Mouse (Mus musculus) intestine, postnatal 0 days (tissue): ENCODE results near the gene Lat2. TPM values are rescaled to one million over a fixed set of nuclear protein-coding genes. Genes with fewer than 3 reads are reported as not detected.
A peak's percentile ranks its signal among the peaks of the same experiment; 100 is the strongest.

Source experiments
- ATAC-seq: fragments of 200-750 bp; cut with Nextera tagmentation; 2 replicates; pipeline ENCODE4 v1.8.0; 2017; ENCODE audit warnings: mild to moderate bottlenecking, moderate TSS enrichment, moderate library complexity
- H3K27ac ChIP-seq: fragments of 300-500 bp; sonication (generic); 2 replicates; pipeline ENCODE4 v1.5.1; 2014; ENCODE audit warnings: mild to moderate bottlenecking, low read depth, low read length, moderate library complexity
- H3K27me3 ChIP-seq: fragments of 300-500 bp; sonication (generic); replicated peaks from 2 replicates; pipeline ENCODE4 v1.6.1; 2014; ENCODE audit warnings: low read length, mixed read lengths; ENCODE audit not compliant: control insufficient read depth, insufficient read depth
- H3K36me3 ChIP-seq: fragments of 300-500 bp; sonication (generic); 2 replicates; pipeline ENCODE4 v1.6.1; 2014; ENCODE audit warnings: mild to moderate bottlenecking, moderate library complexity; ENCODE audit not compliant: control insufficient read depth, insufficient read depth
- H3K4me1 ChIP-seq: fragments of 300-500 bp; sonication (generic); replicated peaks from 2 replicates; pipeline ENCODE4 v1.6.1; 2014; ENCODE audit warnings: antibody characterized with exemption, low read length, mixed read lengths; ENCODE audit not compliant: control insufficient read depth, insufficient read depth
- H3K4me2 ChIP-seq: fragments of 300-500 bp; sonication (generic); replicated peaks from 2 replicates; pipeline ENCODE4 v1.6.1; 2014; ENCODE audit warnings: low read depth, mild to moderate bottlenecking, moderate library complexity
- H3K4me3 ChIP-seq: fragments of 300-500 bp; sonication (generic); 2 replicates; pipeline ENCODE4 v1.5.1; 2014; ENCODE audit warnings: low read depth, low read length
- H3K9ac ChIP-seq: fragments of 300-500 bp; sonication (generic); 2 replicates; pipeline ENCODE4 v1.6.1; 2014; ENCODE audit warnings: mild to moderate bottlenecking, low read depth, low read length
- H3K9me3 ChIP-seq: fragments of 300-500 bp; sonication (generic); 2 replicates; pipeline ENCODE4 v1.6.1; 2016; ENCODE audit warnings: mixed run types; ENCODE audit not compliant: control insufficient read depth
- CTCF ChIP-seq: sonication (generic); IDR thresholded peaks from 2 replicates; pipeline ENCODE4 v1.5.1; 2016; ENCODE audit warnings: low read depth, mild to moderate bottlenecking, control low read depth, antibody characterized with exemption, moderate library complexity
- WGBS: fragments of 180-500 bp; shearing (Covaris S2); extraction: QIAGEN DNeasy Blood & Tissue Kit; methylation state at CpG from one replicate; pipeline ENCODE4 v1.1.7; 2014; 5-methylcytosine and 5-hydroxymethylcytosine counted together
- polyA plus RNA-seq: library from polyadenylated mRNA; unstranded; fragments of >200 nt; fragmentation: Nextera tagmentation; extraction: Ambion mirVana; gene quantifications from 2 replicates; pipeline ENCODE4 v1.2.1, GENCODE M21; 2015

Lat2 gene
- polyA plus RNA-seq, 1 experiment from 2014 or later, result 1.4 TPM

DNA sequence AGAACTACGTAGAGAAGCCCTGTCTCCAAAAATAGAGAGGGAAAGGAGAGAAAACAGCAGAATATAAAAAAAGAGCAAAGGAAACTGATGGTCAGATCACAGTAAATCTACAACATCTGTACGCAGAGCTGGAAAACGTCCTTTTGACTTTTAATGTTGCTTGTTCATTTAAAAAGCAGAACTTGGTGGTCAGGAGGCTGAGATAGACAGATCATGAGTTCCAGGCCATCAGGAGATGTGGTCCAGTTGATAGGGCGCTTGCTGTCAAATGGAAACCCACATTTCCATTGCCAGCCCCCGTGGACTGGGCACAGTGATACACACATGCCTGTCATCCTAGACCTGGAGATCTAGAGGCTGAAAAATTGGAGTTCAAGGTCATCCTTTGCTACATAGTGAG is 30.0 kb downstream of the Lat2 start:
- Histone ChIP-seq H3K27me3 (no peaks in the 10 kb centered on the region), H3K9me3 (no peaks in the 10 kb centered on the region), H3K27ac (no peak overlapping the region), H3K36me3 (peaks cover 23% of the 10 kb centered on the region; the same call in 1 of the 2 replicates), H3K4me3 (no peak overlapping the region), H3K9ac (no peak overlapping the region), H3K4me1 (no peaks in the 10 kb centered on the region), H3K4me2 (no peak overlapping the region)
- 86% methylated on average over 5 of the region's 5 CpGs for WGBS
- ATAC-seq, result no peak
- no peak for TF ChIP-seq CTCF

DNA sequence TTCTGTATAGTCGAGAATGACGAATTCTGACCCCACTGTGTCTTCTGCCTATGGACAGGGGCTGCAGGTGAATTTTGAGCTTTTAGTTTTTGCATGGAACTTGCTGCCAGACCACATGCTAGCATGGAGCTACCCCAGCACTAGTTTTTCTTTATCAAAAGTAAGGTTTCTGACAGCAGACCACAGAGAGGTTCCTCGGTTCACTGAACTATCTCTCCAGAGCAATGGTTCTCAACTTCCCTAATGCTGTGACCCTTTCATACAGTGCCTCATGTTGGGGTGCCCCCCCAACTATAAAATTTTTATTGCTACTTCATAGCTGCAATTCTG is 31.0 kb downstream of the Lat2 start:
- no peaks in the 10 kb centered on the region for H3K4me1 ChIP-seq
- TF ChIP-seq CTCF, result no peak
- 72% methylated on average over 3 of the region's 3 CpGs for WGBS
- no peak overlapping the region for H3K4me3 ChIP-seq
- no peaks in the 10 kb centered on the region for H3K27me3 ChIP-seq
- peaks cover 22% of the 10 kb centered on the region; the same call in 1 of the 2 replicates for H3K36me3 ChIP-seq
- no peaks in the 10 kb centered on the region for H3K9me3 ChIP-seq
- no peak overlapping the region for H3K9ac ChIP-seq
- ATAC-seq, result no peak
- no peak overlapping the region for H3K27ac ChIP-seq
- 0 out of 2 replicates have a peak overlapping the region, but pooled peaks have one; percentile 79 for H3K4me2 ChIP-seq

DNA sequence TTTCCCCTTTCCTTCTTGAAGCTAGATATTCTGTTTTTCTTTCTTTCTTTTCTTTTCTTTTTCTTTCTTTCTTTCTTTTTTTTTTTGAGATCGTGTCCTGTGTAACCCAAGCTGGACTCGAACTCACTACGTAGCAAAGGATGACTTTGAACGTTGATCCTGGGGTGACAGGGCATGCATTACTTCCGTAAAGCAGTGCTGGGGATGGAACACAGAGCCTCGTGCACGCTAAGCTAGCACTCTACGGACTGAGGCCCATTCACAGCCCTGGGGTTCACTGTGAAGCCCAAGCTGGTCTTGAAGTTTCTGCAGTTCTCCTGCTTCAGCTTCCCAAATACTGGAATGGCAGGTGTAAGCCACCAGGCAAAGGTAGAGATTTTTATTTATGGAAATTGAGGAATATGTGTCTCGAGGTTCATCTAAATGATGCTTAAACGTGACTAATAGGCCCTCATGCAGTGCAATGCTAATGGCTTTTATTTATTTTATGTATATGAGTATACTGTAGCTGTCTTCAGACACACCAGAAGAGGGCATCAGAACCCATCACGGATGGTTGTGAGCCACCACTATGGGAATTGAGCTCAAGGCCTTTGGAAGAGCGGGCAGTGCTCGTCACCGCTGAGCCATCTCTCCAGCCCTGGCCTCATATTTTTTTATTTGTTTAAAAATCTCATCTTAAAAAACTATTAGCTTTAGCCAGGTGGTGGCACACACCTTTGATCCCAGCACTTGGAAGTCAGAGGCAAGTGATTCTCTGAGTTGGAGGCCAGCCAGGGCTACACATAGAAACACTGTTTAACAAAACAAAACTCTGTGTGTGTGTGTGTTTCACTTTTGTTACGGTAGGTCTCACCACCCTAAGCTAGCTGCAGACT is 31.6 kb downstream of the Lat2 start:
- ATAC-seq, result no peak
- Histone ChIP-seq H3K27ac (0 out of 2 replicates have a peak overlapping the region, but pooled peaks have one; percentile 15), H3K9ac (peak overlapping the region; percentile 59), H3K9me3 (no peaks in the 10 kb centered on the region), H3K4me2 (peak overlapping the region; percentile 79), H3K27me3 (no peaks in the 10 kb centered on the region), H3K4me1 (no peaks in the 10 kb centered on the region), H3K4me3 (peak overlapping the region; percentile 82), H3K36me3 (peaks cover 16% of the 10 kb centered on the region; the same call in 1 of the 2 replicates)
- peak; percentile 41; the same call in 1 of the 2 replicates for TF ChIP-seq CTCF
- WGBS, result 23% methylated on average over 15 of the region's 15 CpGs

- Histone ChIP-seq H3K4me1 (no peaks in the 10 kb centered on the region), H3K27me3 (no peaks in the 10 kb centered on the region), H3K4me2 (peak overlapping the region; percentile 79), H3K27ac (peak overlapping the region; percentile 15; the same call in 1 of the 2 replicates), H3K4me3 (peak overlapping the region; percentile 82), H3K9ac (peak overlapping the region; percentile 59), H3K9me3 (no peaks in the 10 kb centered on the region), H3K36me3 (peaks cover 9% of the 10 kb centered on the region; the same call in 1 of the 2 replicates)
- peak; percentile 93 for ATAC-seq
- WGBS, result 7% methylated on average over 30 of the region's 30 CpGs
- peak; percentile 82 for TF ChIP-seq CTCF
Observed at GRCm38 (mm10) chr5:134582221-134582907, 32.5 kb downstream of the Lat2 start.

DNA sequence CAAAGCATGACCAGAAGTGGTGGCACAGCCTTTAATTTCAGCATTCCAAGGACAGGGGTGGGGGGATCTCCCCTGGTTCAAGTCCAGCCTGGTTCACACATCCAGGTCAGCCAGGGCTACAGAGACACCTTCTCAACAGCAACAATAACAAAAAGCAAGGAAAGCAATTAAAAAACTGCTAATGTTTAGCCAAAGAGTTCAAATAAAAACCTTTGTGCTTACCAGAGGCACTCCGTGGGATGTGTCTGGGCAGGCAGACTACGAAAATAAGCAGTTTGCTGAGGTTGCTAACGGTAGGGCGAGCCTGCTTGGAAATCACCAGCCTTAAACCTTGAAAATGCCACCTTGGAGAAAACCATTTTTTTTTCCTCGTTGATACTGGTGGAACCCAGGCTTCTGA is 33.7 kb downstream of the Lat2 start, which contains the start of gene Rfc2:
Gene Rfc2, plus strand, starts transcription at position 221 of the 400 bp plus-strand sequence.
- Histone ChIP-seq H3K4me3 (no peak within 1 kb of the TSS), H3K27me3 (no peaks in the 10 kb centered on the region), H3K4me2 (no peak within 1 kb of the TSS), H3K4me1 (no peaks in the 10 kb centered on the region), H3K9me3 (no peaks in the 10 kb centered on the region), H3K9ac (no peak within 1 kb of the TSS), H3K36me3 (no peaks in the 10 kb centered on the region), H3K27ac (no peak within 1 kb of the TSS)
- no peak for ATAC-seq
- TF ChIP-seq CTCF, result no peak
- 76% methylated on average over 5 of the region's 5 CpGs for WGBS

DNA sequence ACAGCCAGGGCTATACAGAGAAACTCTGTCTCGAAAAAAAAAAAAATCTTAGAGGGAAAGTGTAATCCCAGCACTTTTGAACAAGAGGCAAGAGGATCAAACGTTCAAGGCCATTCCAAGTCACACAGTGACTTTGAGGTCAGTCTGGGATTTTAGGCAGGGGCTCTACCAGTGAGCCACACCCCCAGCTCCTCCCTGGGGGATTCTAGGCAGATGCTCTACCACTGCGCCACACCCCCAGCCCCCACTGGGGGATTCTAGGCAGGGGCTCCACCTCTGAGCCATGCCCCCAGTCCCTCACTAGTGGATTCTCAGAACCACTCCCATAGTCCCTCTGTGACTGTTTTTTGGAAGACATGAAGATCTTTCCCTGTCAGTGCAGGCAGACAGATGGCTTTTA is 35.7 kb downstream of the Lat2 start:
- no peak overlapping the region for H3K27ac ChIP-seq
- H3K9me3 ChIP-seq, result no peaks in the 10 kb centered on the region
- no peak for ATAC-seq
- 64% methylated on average over 3 of the region's 3 CpGs for WGBS
- H3K36me3 ChIP-seq, result no peaks in the 10 kb centered on the region
- no peak overlapping the region for H3K4me3 ChIP-seq
- H3K9ac ChIP-seq, result no peak overlapping the region
- H3K4me2 ChIP-seq, result no peak overlapping the region
- no peaks in the 10 kb centered on the region for H3K4me1 ChIP-seq
- H3K27me3 ChIP-seq, result no peaks in the 10 kb centered on the region
- no peak for TF ChIP-seq CTCF
